Mouse (Mus musculus) frontal cortex, postnatal 36 days (tissue): ENCODE measurements at regions not wholly inside any gene's neighbourhood (a gene's known extent, or its start where the extent isn't known, plus 50 kb on each side); places are given as distances from the start of the nearest gene placed in this dataset.
A peak's percentile ranks its signal among the peaks of the same experiment; 100 is the strongest.

Experiments
- DNase-seq, 2 experiments: peaks; one replicate each; pipeline ENCODE4 v3.0.0; 2022; ENCODE audit warnings: low spot score in 2 of 2

GRCm38 (mm10) chr2:56714568-56714967, 409.2 kb downstream of the Nr4a2 start:
- DNase-seq = peak; percentile 5 to 14

- no peak for DNase-seq
Measured at GRCm38 (mm10) chr2:56683574-56683973, 440.2 kb downstream of the Nr4a2 start.

GRCm38 (mm10) chr2:56673861-56674260, 449.9 kb downstream of the Nr4a2 start:
- no peak for DNase-seq

- DNase-seq = peak; percentile 9 to 13
Measured at GRCm38 (mm10) chr2:56672711-56673110, 451.1 kb downstream of the Nr4a2 start.

- no peak for DNase-seq
Measured at GRCm38 (mm10) chr2:56662306-56662956, 461.4 kb downstream of the Nr4a2 start.
